Mouse (Mus musculus) brain, embryonic 18.5 days (tissue): Measurements from ENCODE around the gene Olfr1216.
"Not testable (repeated sequence)": the region's sequence is repeated elsewhere in the genome, so short reads cannot be mapped to it uniquely, and the experiment has no call there.

Experiments used
- DNase-seq: peaks from one replicate; pipeline ENCODE4 v3.0.0-alpha.2; 2012; ENCODE audit warnings: low read depth, low spot score

The Olfr1216 gene

GRCm38 (mm10) chr2:89018240-89018639 is at the start of gene Olfr1216:
Olfr1216 (minus strand) TSS chr2:89018340.
- DNase-seq, result no peak

GRCm38 (mm10) chr2:89061087-89061486 is 42.9 kb upstream of the Olfr1216 start, which contains the start of gene Olfr1218:
Olfr1218 (minus strand) TSS chr2:89061187.
- no peak for DNase-seq

DNA sequence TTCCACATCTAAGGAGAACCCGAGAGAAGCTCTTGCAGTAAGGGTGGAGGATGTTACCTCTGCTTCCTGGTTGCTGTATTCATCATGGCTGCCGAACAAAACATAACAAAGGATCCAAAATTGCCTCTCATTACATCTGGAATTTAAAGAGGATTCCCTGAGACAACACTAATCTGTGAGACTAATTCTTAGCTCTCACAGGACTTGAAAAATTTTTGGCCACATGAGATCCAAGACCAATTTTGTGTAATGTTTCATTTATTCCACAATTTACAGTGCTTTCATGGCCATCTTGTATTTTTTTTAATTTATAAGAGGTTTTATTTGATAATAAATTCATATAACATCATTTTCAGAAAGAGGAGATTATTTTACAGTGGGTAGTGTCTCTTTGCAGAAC is 13.8 kb upstream of the Olfr1216 start, which contains the start of gene Olfr1217:
Gene Olfr1217 (minus strand): TSS at position 101 of the 400 bp plus-strand sequence.
- no peak for DNase-seq

- DNase-seq, result not testable (repeated sequence)
Measured at GRCm38 (mm10) chr2:89021436-89021835, 3.3 kb upstream of the Olfr1216 start.

GRCm38 (mm10) chr2:89006873-89007272 is 11.3 kb downstream of the Olfr1216 start, which contains the start of gene Olfr1215:
Olfr1215 (minus strand) TSS chr2:89006973.
- DNase-seq, result no peak

- DNase-seq, result no peak
Measured at GRCm38 (mm10) chr2:88992553-88992952, 25.6 kb downstream of the Olfr1216 start, which contains the start of gene Olfr1214. Olfr1214 (minus strand) TSS chr2:88992653.

GRCm38 (mm10) chr2:88980181-88980580 is 38.0 kb downstream of the Olfr1216 start, which contains the start of gene Gm13762:
Gm13762 (minus strand) TSS chr2:88980281.
- DNase-seq, result no peak
